Mouse (Mus musculus): ENCODE results near the gene Dock8.

GRCm38 (mm10) chr19:25057826-25058225 lies 58.5 kb downstream of the Dock8 start:
- TF ChIP-seq POLR2A (IDR thresholded peaks at IDR 0.05; ENCODE audit: insufficient read depth, low read length) = no peak
- no peak for TF ChIP-seq CTCF (IDR thresholded peaks at IDR 0.05; ENCODE audit: low read depth, low read length)
- no peak for TF ChIP-seq EP300 (IDR thresholded peaks at IDR 0.05; ENCODE audit: insufficient read depth, low read depth, low read length)
